Mouse (Mus musculus): ENCODE data around the gene Tspan10. TPM values are rescaled to one million over a fixed set of nuclear protein-coding genes. Genes with fewer than 3 reads are reported as not detected.

The Tspan10 gene
- polyA plus RNA-seq, 1 experiment from 2014 or later = not detected

DNA sequence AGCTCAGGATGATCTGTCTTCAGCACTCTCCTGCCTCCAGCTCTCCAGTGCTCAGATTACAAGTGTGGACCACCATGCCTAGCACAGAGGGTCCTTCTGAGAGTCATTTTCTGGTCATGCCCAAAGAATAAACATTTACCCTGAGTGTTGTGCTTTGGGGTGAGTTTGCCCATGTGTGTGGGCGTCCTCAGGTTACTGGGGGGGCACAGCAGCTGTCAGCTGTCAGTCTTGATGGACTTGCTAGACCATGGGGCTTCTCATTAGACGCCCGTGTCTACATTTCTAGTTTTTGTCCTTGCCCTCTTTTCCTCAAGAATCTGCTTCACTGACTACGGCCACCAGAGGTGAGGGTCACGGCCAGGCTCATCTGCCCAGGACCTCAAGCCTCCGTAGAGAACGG, 4.7 kb downstream of the Tspan10 start:
- Histone ChIP-seq H3K36me3 (replicated peaks; ENCODE audit: control insufficient read depth, insufficient read depth) (no peaks in the 10 kb centered on the region), H3K4me2 (replicated peaks) (no peak overlapping the region), H3K9me3 (ENCODE audit: control insufficient read depth, low read length) (no peaks in the 10 kb centered on the region), H3K27ac (no peak overlapping the region), H3K9ac (no peak overlapping the region), H3K4me3 (replicated peaks; ENCODE audit: low read length) (no peak overlapping the region), H3K27me3 (ENCODE audit: control insufficient read depth, insufficient read depth, low read length) (no peaks in the 10 kb centered on the region), H3K4me1 (replicated peaks; ENCODE audit: control insufficient read depth, insufficient read depth, low read length) (no peaks in the 10 kb centered on the region)
- DNase-seq (ENCODE audit: low spot score) (no peak), ATAC-seq (ENCODE audit: low FRiP score) (no peak)
- WGBS = 83% methylated on average over 7 of the region's 7 CpGs

GRCm38 (mm10) chr11:120452246-120452645, 9.8 kb downstream of the Tspan10 start:
- H3K36me3 ChIP-seq (replicated peaks; ENCODE audit: control insufficient read depth, insufficient read depth) = no peaks in the 10 kb centered on the region
- H3K9ac ChIP-seq = no peak overlapping the region
- H3K4me3 ChIP-seq (replicated peaks; ENCODE audit: low read length) = no peak overlapping the region
- no peaks in the 10 kb centered on the region for H3K27me3 ChIP-seq (ENCODE audit: control insufficient read depth, insufficient read depth, low read length)
- H3K4me2 ChIP-seq (replicated peaks) = no peak overlapping the region
- H3K27ac ChIP-seq = no peak overlapping the region
- DNase-seq (ENCODE audit: low spot score) = no peak
- no peak for ATAC-seq (ENCODE audit: low FRiP score)
- no peaks in the 10 kb centered on the region for H3K9me3 ChIP-seq (ENCODE audit: control insufficient read depth, low read length)
- WGBS = 70% methylated on average over 3 of the region's 3 CpGs
- no peaks in the 10 kb centered on the region for H3K4me1 ChIP-seq (replicated peaks; ENCODE audit: control insufficient read depth, insufficient read depth, low read length)

DNA sequence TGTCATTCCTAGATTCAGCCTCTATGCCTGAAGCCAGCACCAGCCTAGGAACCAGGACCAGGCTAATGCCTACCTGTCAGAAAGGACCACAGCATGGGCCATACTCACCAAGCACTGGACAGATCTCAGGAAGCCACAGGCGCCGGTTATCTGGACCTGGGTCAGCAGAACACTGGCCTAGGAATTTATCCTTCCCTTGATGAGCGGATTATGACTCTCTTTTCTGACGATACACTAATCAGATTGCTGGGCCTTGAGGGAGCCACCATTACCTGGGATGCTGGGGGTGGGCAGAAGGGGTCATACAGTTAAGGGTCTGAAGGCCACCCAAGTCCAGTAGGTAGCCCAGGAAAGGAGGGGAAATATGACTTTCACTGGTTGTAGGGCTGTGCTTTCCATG, 10.9 kb downstream of the Tspan10 start, which contains the start of gene Pde6g:
Gene Pde6g, minus strand, starts transcription at position 195 of the 400 bp plus-strand sequence.
- no peak within 1 kb of the TSS for H3K9ac ChIP-seq
- no peak within 1 kb of the TSS for H3K27ac ChIP-seq
- H3K36me3 ChIP-seq (replicated peaks; ENCODE audit: control insufficient read depth, insufficient read depth) = no peaks in the 10 kb centered on the region
- WGBS = 86% methylated on average over 4 of the region's 4 CpGs
- no peak within 1 kb of the TSS for H3K4me3 ChIP-seq (replicated peaks; ENCODE audit: low read length)
- H3K27me3 ChIP-seq (ENCODE audit: control insufficient read depth, insufficient read depth, low read length) = no peaks in the 10 kb centered on the region
- DNase-seq (ENCODE audit: low spot score) (no peak), ATAC-seq (ENCODE audit: low FRiP score) (no peak)
- no peaks in the 10 kb centered on the region for H3K9me3 ChIP-seq (ENCODE audit: control insufficient read depth, low read length)
- no peaks in the 10 kb centered on the region for H3K4me1 ChIP-seq (replicated peaks; ENCODE audit: control insufficient read depth, insufficient read depth, low read length)
- H3K4me2 ChIP-seq (replicated peaks) = no peak within 1 kb of the TSS

GRCm38 (mm10) chr11:120454965-120455364, 12.5 kb downstream of the Tspan10 start:
- no peak for DNase-seq (ENCODE audit: low spot score)
- Histone ChIP-seq H3K9ac (no peak overlapping the region), H3K9me3 (ENCODE audit: control insufficient read depth, low read length) (no peaks in the 10 kb centered on the region), H3K4me3 (replicated peaks; ENCODE audit: low read length) (no peak overlapping the region), H3K27ac (no peak overlapping the region), H3K36me3 (replicated peaks; ENCODE audit: control insufficient read depth, insufficient read depth) (peaks cover 6% of the 10 kb centered on the region; the same call in 1 of the 2 replicates), H3K27me3 (ENCODE audit: control insufficient read depth, insufficient read depth, low read length) (no peaks in the 10 kb centered on the region), H3K4me2 (replicated peaks) (no peak overlapping the region), H3K4me1 (replicated peaks; ENCODE audit: control insufficient read depth, insufficient read depth, low read length) (peaks cover 7% of the 10 kb centered on the region)
- no peak for ATAC-seq (ENCODE audit: low FRiP score)
- WGBS = 95% methylated on average over 4 of the region's 4 CpGs

GRCm38 (mm10) chr11:120455413-120455812, 13.0 kb downstream of the Tspan10 start:
- Histone ChIP-seq H3K4me2 (replicated peaks) (no peak overlapping the region), H3K9me3 (ENCODE audit: control insufficient read depth, low read length) (no peaks in the 10 kb centered on the region), H3K27me3 (ENCODE audit: control insufficient read depth, insufficient read depth, low read length) (no peaks in the 10 kb centered on the region), H3K9ac (no peak overlapping the region), H3K36me3 (replicated peaks; ENCODE audit: control insufficient read depth, insufficient read depth) (peaks cover 9% of the 10 kb centered on the region; the same call in 1 of the 2 replicates), H3K27ac (no peak overlapping the region), H3K4me1 (replicated peaks; ENCODE audit: control insufficient read depth, insufficient read depth, low read length) (peaks cover 7% of the 10 kb centered on the region), H3K4me3 (replicated peaks; ENCODE audit: low read length) (no peak overlapping the region)
- WGBS = 95% methylated on average over 7 of the region's 7 CpGs
- no peak for ATAC-seq (ENCODE audit: low FRiP score)
- DNase-seq (ENCODE audit: low spot score) = no peak

- no peak for ATAC-seq (ENCODE audit: low FRiP score)
Measured at GRCm38 (mm10) chr11:120457370-120457769, 14.9 kb downstream of the Tspan10 start.

DNA sequence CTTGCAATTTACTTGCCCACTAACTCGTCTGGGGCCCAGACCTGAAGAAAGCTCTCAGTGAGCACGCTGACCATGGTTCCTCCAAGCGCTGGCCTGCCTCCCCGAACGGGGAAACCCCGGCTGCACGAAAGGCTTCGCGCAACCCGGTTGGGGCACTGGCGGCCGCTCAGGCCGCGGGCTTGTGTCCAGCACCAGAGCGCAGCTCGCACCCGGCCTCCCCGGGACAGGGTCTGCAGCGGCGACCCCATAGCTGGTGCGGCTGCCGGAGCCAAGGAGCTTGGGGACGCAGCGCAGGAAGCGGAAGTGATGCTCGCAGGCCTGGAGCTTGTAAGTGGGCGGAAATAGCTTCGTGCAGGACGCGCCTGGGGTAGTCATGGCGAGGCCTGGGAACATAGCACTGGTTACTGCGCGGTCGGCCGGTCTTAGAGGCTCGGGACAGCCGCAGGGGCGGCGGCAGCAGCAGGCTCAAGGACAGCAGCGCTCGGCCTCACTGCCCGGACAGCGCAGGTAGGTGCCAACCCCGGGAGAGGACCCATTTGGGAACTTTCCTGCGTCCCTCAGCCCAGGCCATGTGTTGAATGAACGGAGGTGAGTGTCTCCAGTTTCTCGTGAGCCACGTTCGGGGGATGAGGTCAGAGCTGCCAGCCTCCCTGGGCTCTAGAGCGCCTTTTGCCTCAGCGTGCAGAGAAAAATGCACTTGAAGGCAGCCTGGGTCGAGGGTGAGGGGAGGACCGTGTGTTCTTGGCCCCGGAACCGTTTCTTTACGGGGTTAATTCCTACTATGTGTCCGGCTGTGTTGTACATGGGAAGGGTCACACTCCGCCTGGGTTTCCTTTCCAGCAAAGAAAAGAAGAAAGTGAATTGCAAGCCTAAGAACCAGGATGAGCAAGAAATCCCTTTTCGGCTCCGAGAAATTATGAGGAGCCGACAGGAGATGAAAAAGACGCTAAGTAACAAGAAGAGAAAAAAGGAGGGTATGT, 15.6 kb downstream of the Tspan10 start, which contains the start of the genes Oxld1 and Ccdc137:
Gene Oxld1, minus strand, starts transcription at position 297 of the 980 bp plus-strand sequence.
Gene Ccdc137, plus strand, starts transcription at position 344 of the 980 bp plus-strand sequence.
- H3K4me3 ChIP-seq (replicated peaks; ENCODE audit: low read length) = peak within 1 kb of the TSS; percentile 88
- H3K27ac ChIP-seq = peak within 1 kb of the TSS; percentile 83
- H3K36me3 ChIP-seq (replicated peaks; ENCODE audit: control insufficient read depth, insufficient read depth) = peaks cover 35% of the 10 kb centered on the region
- no peaks in the 10 kb centered on the region for H3K9me3 ChIP-seq (ENCODE audit: control insufficient read depth, low read length)
- H3K4me1 ChIP-seq (replicated peaks; ENCODE audit: control insufficient read depth, insufficient read depth, low read length) = peaks cover 7% of the 10 kb centered on the region
- DNase-seq (ENCODE audit: low spot score) = peak; percentile 82
- ATAC-seq (ENCODE audit: low FRiP score) = peak; percentile 90
- 5% methylated on average over 62 of the region's 62 CpGs for WGBS
- peak within 1 kb of the TSS; percentile 95 for H3K9ac ChIP-seq
- peak within 1 kb of the TSS; percentile 70 for H3K4me2 ChIP-seq (replicated peaks)
- no peaks in the 10 kb centered on the region for H3K27me3 ChIP-seq (ENCODE audit: control insufficient read depth, insufficient read depth, low read length)

More at GRCm38 (mm10) chr11:120457370-120457769, 14.9 kb downstream of the Tspan10 start:
- H3K36me3 ChIP-seq (replicated peaks; ENCODE audit: control insufficient read depth, insufficient read depth) = peaks cover 28% of the 10 kb centered on the region
- H3K9me3 ChIP-seq (ENCODE audit: control insufficient read depth, low read length) = no peaks in the 10 kb centered on the region
- peak overlapping the region; percentile 88 for H3K4me3 ChIP-seq (replicated peaks; ENCODE audit: low read length)
- H3K27me3 ChIP-seq (ENCODE audit: control insufficient read depth, insufficient read depth, low read length) = no peaks in the 10 kb centered on the region
- peak overlapping the region; percentile 83 for H3K27ac ChIP-seq
- H3K4me2 ChIP-seq (replicated peaks) = peak overlapping the region; percentile 70
- no peak for DNase-seq (ENCODE audit: low spot score)
- H3K9ac ChIP-seq = peak overlapping the region; percentile 95
- peaks cover 7% of the 10 kb centered on the region for H3K4me1 ChIP-seq (replicated peaks; ENCODE audit: control insufficient read depth, insufficient read depth, low read length)
- WGBS = 38% methylated on average over 14 of the region's 14 CpGs

- H3K27me3 ChIP-seq (ENCODE audit: control insufficient read depth, insufficient read depth, low read length) = no peaks in the 10 kb centered on the region
- peak overlapping the region; percentile 70 for H3K4me2 ChIP-seq (replicated peaks)
- no peak for ATAC-seq (ENCODE audit: low FRiP score)
- H3K27ac ChIP-seq = no peak overlapping the region
- peak overlapping the region; percentile 88 for H3K4me3 ChIP-seq (replicated peaks; ENCODE audit: low read length)
- peaks cover 7% of the 10 kb centered on the region for H3K4me1 ChIP-seq (replicated peaks; ENCODE audit: control insufficient read depth, insufficient read depth, low read length)
- 74% methylated on average over 6 of the region's 6 CpGs for WGBS
- peaks cover 44% of the 10 kb centered on the region for H3K36me3 ChIP-seq (replicated peaks; ENCODE audit: control insufficient read depth, insufficient read depth)
- no peak for DNase-seq (ENCODE audit: low spot score)
- no peaks in the 10 kb centered on the region for H3K9me3 ChIP-seq (ENCODE audit: control insufficient read depth, low read length)
- H3K9ac ChIP-seq = peak overlapping the region; percentile 95
Measured at GRCm38 (mm10) chr11:120458847-120459597, 16.6 kb downstream of the Tspan10 start.

DNA sequence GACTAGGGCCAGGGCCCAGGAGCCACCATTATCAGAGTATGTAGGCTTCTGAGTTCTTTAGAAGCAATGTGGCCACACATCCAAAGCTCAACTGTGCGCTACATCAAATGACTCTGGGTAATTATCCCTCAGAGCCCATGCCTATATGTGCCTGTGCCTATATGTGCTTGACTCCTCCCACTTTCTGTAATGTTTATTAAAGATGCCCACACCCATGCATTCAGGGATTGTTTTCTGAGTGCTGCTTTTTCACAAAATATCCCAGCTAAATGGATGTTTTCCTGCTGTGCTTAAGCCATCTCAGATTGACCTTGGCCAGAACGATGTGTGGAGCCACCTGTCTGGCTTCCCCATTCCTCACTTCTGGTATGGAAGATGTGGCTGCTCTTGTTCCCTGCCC, 21.1 kb downstream of the Tspan10 start:
- Histone ChIP-seq H3K27me3 (ENCODE audit: control insufficient read depth, insufficient read depth, low read length) (no peaks in the 10 kb centered on the region), H3K9ac (no peak overlapping the region), H3K4me3 (replicated peaks; ENCODE audit: low read length) (no peak overlapping the region), H3K9me3 (ENCODE audit: control insufficient read depth, low read length) (no peaks in the 10 kb centered on the region), H3K27ac (no peak overlapping the region), H3K36me3 (replicated peaks; ENCODE audit: control insufficient read depth, insufficient read depth) (peaks cover 63% of the 10 kb centered on the region), H3K4me2 (replicated peaks) (no peak overlapping the region), H3K4me1 (replicated peaks; ENCODE audit: control insufficient read depth, insufficient read depth, low read length) (peaks cover 22% of the 10 kb centered on the region)
- no peak for DNase-seq (ENCODE audit: low spot score)
- 91% methylated on average over 2 of the region's 2 CpGs for WGBS
- no peak for ATAC-seq (ENCODE audit: low FRiP score)

All from hindbrain, embryonic 14.5 days (tissue).